Comparison of ENCODE assay signal across 8 mouse cellular contexts in genomic region chr7:46919551-46920176, GRCm38 (mm10). TPM values are rescaled to one million over a fixed set of nuclear protein-coding genes. Genes with fewer than 3 reads are reported as not detected.
DNase-seq lines count a peak whose midpoint lies in the region; ATAC-seq and TF ChIP-seq lines count a peak whose summit lies in the region.

Tsg101 (minus strand) TSS chr7:46919969.

- H3K4me1 ChIP-seq in E14TG2a.4 (replicated peaks; ENCODE audit: low read depth, low read length): peaks cover 44% of the 10 kb centered on the region
- H3K4me1 ChIP-seq in forebrain, embryonic 13.5 days: peaks cover 36% of the 10 kb centered on the region
- peaks cover 30% of the 10 kb centered on the region for H3K4me1 ChIP-seq in liver, postnatal 0 days (ENCODE audit: insufficient read depth)
- peaks cover 16% of the 10 kb centered on the region for H3K4me1 ChIP-seq in neural tube, embryonic 14.5 days (ENCODE audit: control insufficient read depth, insufficient read depth, low read length)

- peak within 1 kb of the TSS; percentile 96 for H3K27ac ChIP-seq in forebrain, embryonic 13.5 days
- peak within 1 kb of the TSS; percentile 95 for H3K27ac ChIP-seq in liver, postnatal 0 days (ENCODE audit: low read depth)
- peak within 1 kb of the TSS; percentile 95 for H3K27ac ChIP-seq in neural tube, embryonic 14.5 days (ENCODE audit: low read depth, low read length)

- peak; percentile 84 for DNase-seq in c-Kit-positive CD71-positive TER-119-positive erythroid progenitor cells, embryonic 14.5 days (ENCODE audit: low spot score)
- peak; percentile 95 to 96 for DNase-seq in heart, postnatal 10 days
- DNase-seq in large intestine, adult 2 months (ENCODE audit: low read depth, low spot score): peak; percentile 58
- DNase-seq in liver, postnatal 0 days: peak; percentile 94
- DNase-seq in testis, postnatal 10 days (ENCODE audit: low spot score): peak; percentile 94

- intact Hi-C loops in heart, postnatal 10 days (cut with DNase I): no loop called here

- H3K36me3 ChIP-seq in E14TG2a.4 (ENCODE audit: insufficient read depth, low read length): peaks cover 36% of the 10 kb centered on the region
- peaks cover 19% of the 10 kb centered on the region for H3K36me3 ChIP-seq in forebrain, embryonic 13.5 days (ENCODE audit: poor library complexity, severe bottlenecking)
- 0 out of 2 replicates have a peak, but pooled peaks cover 2% of the 10 kb centered on the region for H3K36me3 ChIP-seq in liver, postnatal 0 days (replicated peaks; ENCODE audit: insufficient read depth, low read length)
- no peaks in the 10 kb centered on the region for H3K36me3 ChIP-seq in neural tube, embryonic 14.5 days (ENCODE audit: control insufficient read depth, insufficient read depth, low read length)

- peak; percentile 95 for ATAC-seq in forebrain, embryonic 13.5 days
- peak; percentile 96 for ATAC-seq in liver, postnatal 0 days
- ATAC-seq in neural tube, embryonic 14.5 days (ENCODE audit: low read depth): peak; percentile 96

- TF ChIP-seq EP300 in liver, postnatal 0 days (IDR thresholded peaks at IDR 0.05; ENCODE audit: low read depth): 0 out of 2 replicates have a peak, but pooled peaks have one; percentile 11

- peak within 1 kb of the TSS; percentile 92 for H3K4me3 ChIP-seq in E14TG2a.4 (replicated peaks; ENCODE audit: low read length)
- peak within 1 kb of the TSS; percentile 92 for H3K4me3 ChIP-seq in forebrain, embryonic 13.5 days
- H3K4me3 ChIP-seq in liver, postnatal 0 days (ENCODE audit: low read depth, low read length): peak within 1 kb of the TSS; percentile 92
- H3K4me3 ChIP-seq in neural tube, embryonic 14.5 days (ENCODE audit: low read depth, low read length): peak within 1 kb of the TSS; percentile 94

- no peaks in the 10 kb centered on the region for H3K27me3 ChIP-seq in E14TG2a.4 (ENCODE audit: insufficient read depth, low read length)
- no peaks in the 10 kb centered on the region for H3K27me3 ChIP-seq in forebrain, embryonic 13.5 days
- H3K27me3 ChIP-seq in liver, postnatal 0 days (ENCODE audit: insufficient read depth, low read length): no peaks in the 10 kb centered on the region
- H3K27me3 ChIP-seq in neural tube, embryonic 14.5 days (ENCODE audit: control insufficient read depth, insufficient read depth, low read length): no peaks in the 10 kb centered on the region

- peak within 1 kb of the TSS; percentile 98 for H3K9ac ChIP-seq in forebrain, embryonic 13.5 days
- peak within 1 kb of the TSS; percentile 93 for H3K9ac ChIP-seq in liver, postnatal 0 days (replicated peaks)
- peak within 1 kb of the TSS; percentile 90 for H3K9ac ChIP-seq in neural tube, embryonic 14.5 days (replicated peaks; ENCODE audit: low read depth, low read length)

- peak within 1 kb of the TSS; percentile 75 for H3K4me2 ChIP-seq in forebrain, embryonic 13.5 days
- H3K4me2 ChIP-seq in liver, postnatal 0 days (ENCODE audit: low read depth, low read length): peak within 1 kb of the TSS; percentile 79
- peak within 1 kb of the TSS; percentile 77 for H3K4me2 ChIP-seq in neural tube, embryonic 14.5 days (ENCODE audit: low read depth, low read length)

- under 1% methylated on average over 73 of the region's 75 CpGs for WGBS in forebrain, embryonic 13.5 days
- under 1% methylated on average over 73 of the region's 75 CpGs for WGBS in large intestine, adult 2 months
- under 1% methylated on average over 75 of the region's 75 CpGs for WGBS in liver, postnatal 0 days (ENCODE audit: insufficient replicate concordance)
- under 1% methylated on average over 70 of the region's 75 CpGs for WGBS in neural tube, embryonic 14.5 days

- H3K9me3 ChIP-seq in E14TG2a.4 (ENCODE audit: low read length): no peaks in the 10 kb centered on the region
- no peaks in the 10 kb centered on the region for H3K9me3 ChIP-seq in forebrain, embryonic 13.5 days (replicated peaks)
- H3K9me3 ChIP-seq in liver, postnatal 0 days (ENCODE audit: low read length): no peaks in the 10 kb centered on the region
- no peaks in the 10 kb centered on the region for H3K9me3 ChIP-seq in neural tube, embryonic 14.5 days (ENCODE audit: control insufficient read depth, low read length)

- TF ChIP-seq CTCF in E14TG2a.4 (conservative IDR thresholded peaks at IDR 0.05; ENCODE audit: low read length): no peak
- TF ChIP-seq CTCF in liver, postnatal 0 days (IDR thresholded peaks at IDR 0.05; ENCODE audit: low read depth): 0 out of 2 replicates have a peak, but pooled peaks have one; percentile 8

RNA-seq across cellular contexts. Expression of gene Tsg101, which starts in this region (rescaled TPM):
- polyA plus RNA-seq in forebrain, embryonic 13.5 days (2015; fragmentation: Nextera tagmentation; extraction: Ambion mirVana): 408 and 422 TPM in 2 replicates
- total RNA-seq in heart, postnatal 10 days (2021): 10 to 100 TPM; 78.8 to 80.3 TPM
- 68.3 and 71.2 TPM in 2 replicates for polyA plus RNA-seq in large intestine, adult 2 months (2012; rRNA removed)
- polyA plus RNA-seq in liver, postnatal 0 days (2015; fragmentation: Nextera tagmentation; extraction: Ambion mirVana): 59.1 and 61.2 TPM in 2 replicates
- 384 and 385 TPM in 2 replicates for polyA plus RNA-seq in neural tube, embryonic 14.5 days (2014; fragmentation: Nextera tagmentation; extraction: Ambion mirVana)

Comparison
In these comparisons a context has a peak if more than half of its experiments do, and no peak if none do; other contexts are left out.
1. Peak in every context shown above with its lines: DNase-seq, ATAC-seq, H3K4me3 ChIP-seq and H3K27ac ChIP-seq.